Mouse (Mus musculus) layer of hippocampus, adult 18-20 months (tissue): ENCODE measurements around the gene Rps6kb2. TPM values are rescaled to one million over a fixed set of nuclear protein-coding genes. Genes with fewer than 3 reads are reported as not detected.

Source experiments
- DNase-seq, 2 experiments: peaks; one replicate each; pipeline ENCODE4 v3.0.0; 2022; ENCODE audit warnings: low spot score in 2 of 2
- total RNA-seq, 2 experiments: library from RNA; stranded (reverse); gene quantifications; 2 replicates each; pipeline ENCODE4 v1.2.3; 2021

Rps6kb2 gene
- total RNA-seq, 2 experiments from 2014 or later, result 32.7 to 38.3 TPM

DNA sequence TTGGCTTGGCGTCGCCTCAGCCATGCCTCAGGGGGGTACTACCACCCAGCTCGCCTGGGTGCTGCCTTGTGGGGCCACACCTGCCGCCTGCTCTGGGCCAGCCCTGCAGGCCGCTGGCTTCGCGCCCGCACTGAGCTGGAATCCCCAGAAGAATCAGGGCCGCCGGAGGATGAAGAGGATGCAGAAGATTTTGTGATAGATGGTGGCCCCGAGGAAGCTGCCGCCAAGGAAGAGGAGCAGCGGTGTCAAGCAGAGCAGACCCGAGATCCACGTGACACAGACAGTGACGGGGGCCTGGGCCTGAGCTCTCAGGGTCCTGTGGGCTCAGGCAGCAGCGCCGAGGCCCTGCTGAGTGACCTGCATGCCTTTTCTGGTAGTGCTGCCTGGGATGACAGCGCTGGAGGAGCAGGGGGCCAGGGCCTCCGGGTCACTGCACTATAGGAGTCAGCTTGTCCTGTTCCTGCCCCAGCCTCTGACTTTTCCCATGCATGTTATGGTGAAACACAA is 7.0 kb downstream of the Rps6kb2 start:
- no peak for DNase-seq

DNA sequence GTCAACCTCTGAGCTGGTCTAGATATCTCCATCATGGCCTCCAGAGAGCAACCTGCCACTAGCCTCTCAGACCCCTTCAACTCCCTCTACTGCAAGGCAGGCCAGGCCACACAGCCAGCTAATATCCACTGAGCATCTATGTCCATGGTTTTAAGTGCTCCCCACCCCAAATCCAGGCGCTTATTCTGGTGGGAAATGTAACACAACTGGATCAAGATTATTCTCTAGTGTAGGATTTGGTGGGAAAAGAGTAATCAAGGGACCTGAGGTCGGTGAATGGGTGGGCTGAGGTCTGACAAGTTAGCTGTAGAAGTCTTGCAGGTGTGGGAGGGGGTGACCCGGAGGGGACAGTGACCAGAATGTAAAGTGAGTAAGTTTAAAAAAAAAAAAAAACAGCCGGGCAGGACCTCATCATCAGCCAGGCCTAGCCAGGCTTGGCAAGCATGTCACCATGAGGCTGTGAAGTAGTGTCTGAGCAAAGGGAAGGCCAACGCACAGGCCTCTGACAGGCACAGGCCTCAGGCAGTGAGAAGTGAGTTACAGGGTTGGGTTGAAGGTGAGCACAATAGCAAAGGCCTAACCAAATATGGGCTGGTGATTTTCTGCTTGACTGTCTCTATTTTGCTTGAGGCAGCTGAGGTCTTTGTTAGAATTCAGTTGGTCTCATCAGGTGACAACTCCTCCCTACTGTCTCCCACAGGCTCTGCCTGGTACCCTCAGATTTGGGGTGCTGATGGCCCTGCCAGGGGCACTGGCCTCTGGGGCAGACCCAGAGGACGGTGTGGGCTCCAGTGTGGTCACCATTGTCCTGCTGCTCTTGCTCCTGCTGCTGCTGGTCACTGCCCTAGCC is 7.7 kb downstream of the Rps6kb2 start:
- DNase-seq, result no peak

DNA sequence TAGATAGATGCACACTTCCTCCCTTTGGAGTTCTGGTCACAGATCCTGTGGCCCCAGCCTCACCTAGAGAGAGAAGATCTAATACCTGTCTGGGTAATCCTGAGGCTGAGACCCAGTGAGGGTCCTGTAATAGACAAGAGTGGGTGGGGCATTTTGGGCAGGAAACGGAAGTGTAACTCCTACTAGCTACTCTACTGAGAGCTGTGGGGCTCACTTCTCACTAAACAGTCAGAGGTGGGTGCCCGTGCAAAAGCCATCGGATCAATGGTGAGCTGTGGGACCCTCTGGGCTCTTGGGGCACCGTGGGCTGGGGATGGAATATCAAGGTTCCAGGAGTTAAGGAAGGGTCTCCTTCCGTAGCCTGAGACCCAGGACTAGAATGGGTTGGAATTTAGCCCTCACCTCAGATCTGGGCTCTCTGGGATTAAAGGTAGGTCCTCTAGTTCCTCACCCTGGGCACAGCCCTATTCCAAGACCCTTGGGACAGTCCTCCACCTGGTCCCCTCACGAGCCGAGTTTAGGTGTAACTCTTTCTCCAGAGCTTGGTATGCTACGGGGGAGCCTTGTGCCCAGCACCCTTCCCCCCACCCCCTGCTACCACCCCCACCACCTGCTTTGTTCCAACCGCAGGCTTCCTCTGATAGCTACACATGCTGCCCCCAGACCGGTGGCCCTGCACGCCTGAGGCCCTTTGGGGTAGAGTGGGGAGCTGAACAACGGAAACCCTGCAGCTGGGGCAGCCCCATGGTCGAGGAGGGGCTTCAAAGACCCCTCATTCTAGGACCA is 8.5 kb downstream of the Rps6kb2 start:
- no peak for DNase-seq

DNA sequence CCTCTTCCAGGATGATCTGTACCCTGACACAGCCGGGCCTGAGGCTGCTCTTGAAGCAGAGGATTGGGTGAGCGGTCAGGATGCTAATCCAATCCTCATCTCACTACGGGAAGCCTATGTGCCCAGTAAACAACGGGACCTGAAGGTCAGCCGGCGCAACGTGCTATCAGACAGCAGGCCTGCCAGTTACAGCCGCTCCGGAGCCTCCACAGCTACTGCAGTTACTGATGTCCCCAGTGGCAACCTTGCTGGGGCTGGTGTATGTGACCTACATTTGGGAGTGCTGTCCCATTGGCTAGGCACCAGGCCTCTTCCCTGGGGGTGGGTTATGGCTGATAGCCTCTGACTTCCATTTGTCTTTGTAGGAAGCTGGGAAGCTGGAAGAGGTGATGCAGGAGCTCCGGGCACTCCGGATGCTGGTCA is 9.9 kb downstream of the Rps6kb2 start, which contains the start of gene Ptprcap:
Ptprcap (plus strand) TSS at position 373 of the 423 bp plus-strand sequence.
- DNase-seq, result no peak

DNA sequence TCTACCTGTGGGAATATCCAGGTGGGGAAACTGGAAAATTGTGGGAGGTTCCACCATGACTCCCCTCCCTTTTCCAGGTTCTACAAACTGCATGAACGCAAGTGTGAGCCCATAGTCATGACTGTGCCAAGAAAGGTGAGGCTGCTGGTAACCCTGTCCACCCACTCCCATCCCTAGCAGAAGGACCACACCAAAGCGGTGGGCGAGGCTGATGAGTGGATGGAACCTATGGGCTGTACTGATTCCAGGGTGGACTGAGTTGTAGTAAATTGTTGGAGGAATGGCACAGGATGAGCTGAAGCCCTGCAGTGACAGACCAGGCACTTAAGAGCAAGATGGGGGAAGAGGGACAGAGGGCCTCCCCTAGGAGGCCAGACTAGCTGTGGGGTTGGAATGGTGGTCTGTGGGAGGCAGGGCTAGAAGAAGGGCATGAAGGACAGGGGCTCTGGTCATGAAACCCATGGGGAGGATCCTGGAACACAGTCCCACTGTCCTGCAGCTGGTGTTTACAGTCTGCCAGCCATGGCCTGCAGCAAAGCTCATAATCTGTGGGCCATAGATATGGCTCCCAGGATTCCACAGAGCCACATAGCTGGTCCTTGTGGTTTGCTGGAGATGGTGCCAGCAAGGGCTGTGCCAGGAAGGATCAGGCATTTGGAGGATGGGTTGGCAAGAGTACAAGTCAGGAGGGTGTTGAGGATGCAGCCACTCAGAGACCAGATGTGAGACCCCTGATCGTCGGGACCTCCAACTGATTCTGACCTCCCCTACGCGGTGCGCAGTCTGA is 10.5 kb downstream of the Rps6kb2 start:
- no peak for DNase-seq

DNA sequence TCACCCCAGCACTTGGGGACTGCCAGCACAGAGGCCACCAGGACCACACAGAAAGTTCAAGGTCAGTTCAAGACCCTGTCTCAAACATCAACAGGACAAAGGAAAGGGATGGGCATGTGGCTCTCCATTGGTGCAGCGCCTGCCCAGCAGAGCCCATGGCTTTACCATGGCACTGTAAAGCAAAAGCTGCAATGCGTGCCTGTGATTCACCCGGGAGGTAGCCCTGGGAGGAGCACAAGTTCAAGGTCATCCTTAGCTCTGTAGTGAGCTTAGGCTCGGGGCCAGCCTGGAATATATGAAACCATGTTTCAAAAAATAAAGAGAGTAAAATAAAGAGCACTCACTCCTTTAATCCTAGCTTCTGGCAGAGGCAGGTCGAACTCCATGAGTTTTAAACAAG is 11.3 kb downstream of the Rps6kb2 start:
- DNase-seq, result no peak

DNA sequence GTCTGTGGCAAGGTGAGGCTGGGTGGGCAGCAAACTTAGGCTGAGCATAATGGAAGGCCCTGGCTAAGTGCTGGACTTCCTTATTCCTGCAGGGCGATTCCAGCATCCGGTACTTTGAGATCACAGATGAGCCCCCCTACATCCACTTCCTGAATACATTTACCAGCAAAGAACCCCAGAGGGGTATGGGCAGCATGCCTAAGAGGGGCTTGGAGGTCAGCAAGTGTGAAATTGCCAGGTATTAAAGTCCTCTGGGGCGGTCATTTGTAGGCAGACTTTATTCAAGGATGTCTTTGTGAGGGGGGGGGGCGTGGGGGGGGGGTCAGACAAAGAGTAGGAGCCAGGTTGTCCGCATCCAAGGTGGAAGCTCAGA is 11.7 kb downstream of the Rps6kb2 start:
- DNase-seq, result no peak

DNA sequence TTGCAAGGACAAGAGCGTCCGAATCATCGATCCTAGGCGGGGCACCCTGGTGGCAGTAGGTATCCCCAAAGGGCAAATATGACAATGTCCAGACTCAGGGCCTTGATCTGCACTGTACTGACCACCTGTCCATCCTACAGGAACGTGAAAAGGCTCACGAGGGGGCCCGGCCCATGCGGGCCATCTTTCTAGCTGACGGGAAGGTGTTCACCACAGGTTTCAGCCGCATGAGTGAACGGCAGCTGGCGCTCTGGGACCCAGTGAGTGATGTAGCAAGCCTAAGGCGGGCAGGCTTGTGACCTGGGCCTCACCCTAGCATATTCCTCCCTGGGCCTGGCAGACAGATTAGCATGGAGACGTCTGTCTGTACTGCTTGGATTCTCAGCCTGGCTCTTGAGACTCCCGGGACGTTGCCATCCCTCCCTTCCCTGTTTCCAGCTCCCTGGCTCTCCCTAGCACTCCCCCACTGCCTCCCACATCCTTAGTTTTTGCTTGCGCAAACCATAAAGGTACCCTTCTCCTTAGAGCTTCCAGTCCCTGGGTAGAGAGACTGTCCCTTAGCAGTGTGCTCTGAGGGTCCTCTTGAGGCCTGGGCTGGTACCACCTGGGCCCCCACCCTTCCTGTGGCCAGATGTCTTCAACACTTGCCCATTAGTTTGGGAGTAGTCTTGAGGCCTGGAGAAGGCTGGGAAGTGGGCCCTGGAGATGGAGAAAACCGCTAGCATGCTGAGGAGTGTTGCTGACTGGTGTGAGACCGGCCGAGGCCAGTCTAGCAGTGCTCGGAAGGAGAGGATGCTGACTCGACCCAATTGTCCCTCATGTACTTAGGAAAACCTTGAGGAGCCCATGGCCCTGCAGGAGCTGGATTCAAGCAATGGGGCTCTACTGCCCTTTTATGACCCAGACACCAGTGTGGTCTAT is 12.3 kb downstream of the Rps6kb2 start:
- no peak for DNase-seq

DNA sequence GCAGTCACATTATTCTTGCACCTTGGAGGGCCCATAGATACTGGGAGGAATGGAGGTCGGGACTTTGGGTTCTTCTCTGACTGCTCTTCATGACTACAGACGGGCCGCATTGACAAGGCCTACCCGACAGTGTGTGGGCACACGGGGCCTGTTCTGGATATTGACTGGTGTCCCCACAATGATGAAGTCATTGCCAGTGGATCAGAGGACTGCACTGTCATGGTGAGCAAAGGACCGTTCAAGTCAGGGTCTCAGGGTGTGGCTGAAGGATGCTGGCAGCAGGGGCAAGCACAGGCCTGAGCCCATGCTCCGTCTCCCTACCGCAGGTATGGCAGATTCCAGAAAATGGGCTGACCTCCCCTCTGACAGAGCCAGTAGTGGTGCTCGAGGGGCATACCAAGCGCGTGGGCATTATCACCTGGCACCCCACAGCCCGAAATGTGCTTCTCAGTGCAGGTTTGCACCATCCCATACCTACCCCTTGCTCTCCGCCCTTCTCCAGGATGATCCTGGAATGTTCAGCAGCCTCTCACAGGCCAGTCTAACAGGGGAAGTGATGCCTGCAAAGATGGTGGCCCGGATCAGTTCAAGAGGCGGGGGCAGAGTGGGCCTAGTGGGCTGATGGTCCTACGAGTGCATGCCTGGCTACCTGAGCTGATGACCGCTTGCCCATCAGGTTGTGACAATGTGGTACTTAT is 13.2 kb downstream of the Rps6kb2 start:
- no peak for DNase-seq

DNA sequence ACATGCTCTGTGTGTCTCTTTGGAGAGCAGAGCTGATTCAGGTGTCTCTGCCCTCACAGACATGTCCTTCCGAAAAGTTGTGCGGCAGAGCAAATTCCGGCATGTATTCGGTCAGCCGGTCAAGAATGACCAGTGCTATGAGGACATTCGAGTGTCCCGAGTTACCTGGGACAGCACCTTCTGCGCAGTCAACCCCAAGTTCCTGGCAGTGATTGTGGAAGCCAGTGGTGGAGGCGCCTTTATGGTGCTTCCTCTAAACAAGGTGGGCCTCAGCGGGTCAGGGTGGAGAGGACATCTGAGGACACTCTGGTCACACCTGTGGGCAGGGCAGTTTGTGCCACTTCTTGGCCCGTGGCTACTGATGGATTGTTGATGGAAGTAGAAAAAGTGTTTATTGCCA is 13.9 kb downstream of the Rps6kb2 start:
- DNase-seq, result no peak

DNA sequence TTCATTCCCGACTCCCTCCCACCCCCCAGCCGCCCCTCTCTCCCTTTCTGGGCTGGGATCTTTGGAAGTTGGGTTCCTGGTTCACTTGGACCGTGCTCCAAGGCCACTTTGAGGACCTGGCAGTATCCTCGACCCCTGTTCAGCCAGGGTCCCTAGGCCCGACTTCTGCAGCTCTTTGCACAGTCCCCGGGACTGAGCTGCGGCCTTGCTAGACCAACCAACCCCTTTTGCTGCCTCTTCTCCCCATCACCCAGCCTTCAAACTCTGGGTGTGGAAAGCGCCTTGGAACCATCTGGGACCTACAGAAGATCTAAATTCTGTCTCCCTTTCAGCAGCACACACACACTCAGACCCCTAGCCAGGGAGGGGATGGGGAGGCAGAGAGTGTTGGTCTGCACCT is 14.3 kb downstream of the Rps6kb2 start:
- no peak for DNase-seq

DNA sequence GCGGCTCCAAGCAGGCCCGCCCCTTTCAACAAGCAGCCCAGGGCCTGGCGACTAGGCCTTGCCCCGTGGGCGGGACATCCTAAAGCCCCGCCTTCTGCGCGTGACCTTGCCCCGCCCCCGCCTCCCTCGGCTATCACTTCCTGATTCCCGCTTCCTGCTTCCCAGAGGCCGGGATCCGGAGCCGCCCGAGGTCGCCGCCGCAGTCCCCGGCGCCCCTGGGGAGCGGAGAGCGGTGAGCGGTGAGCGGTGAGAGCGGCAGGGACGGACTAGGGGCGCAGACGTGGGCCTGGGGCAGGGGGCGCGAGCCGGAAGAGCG is 14.7 kb downstream of the Rps6kb2 start, which contains the start of gene Coro1b:
Coro1b (plus strand) TSS at position 129 of the 316 bp plus-strand sequence.
- peak; percentile 89 to 97 for DNase-seq

DNA sequence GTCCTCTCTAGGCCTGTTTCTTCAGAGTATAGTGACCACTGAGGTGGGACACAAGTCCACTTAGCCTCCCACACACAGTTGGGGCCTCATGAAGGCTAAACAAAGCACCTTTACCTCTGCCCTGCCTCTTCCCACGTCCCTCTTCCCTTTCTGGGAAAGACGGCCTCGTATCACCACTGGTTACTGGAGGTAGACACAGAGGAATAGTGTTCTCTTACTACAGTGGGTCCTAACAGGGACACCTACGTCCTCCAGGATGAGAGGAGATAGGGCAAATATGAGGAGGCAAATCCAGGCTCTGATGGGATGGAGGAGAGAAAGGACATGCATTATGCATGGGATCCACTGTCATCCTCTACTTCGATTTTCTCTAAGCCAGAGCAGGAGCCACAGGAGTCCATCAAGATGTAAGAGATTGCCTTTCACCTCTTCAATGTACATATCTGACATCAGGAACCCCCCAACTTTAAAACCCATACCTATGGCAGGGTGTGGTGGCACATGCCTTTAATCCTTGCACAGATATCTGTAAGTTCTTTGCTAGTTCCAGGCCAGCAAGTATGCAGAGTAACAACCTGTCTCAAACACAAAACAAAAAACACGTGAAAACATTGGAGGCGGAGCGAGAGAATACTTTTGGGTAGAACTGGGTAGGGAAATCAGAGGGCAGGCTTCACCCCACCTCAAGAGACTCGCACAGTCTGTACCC is 15.2 kb downstream of the Rps6kb2 start:
- DNase-seq, result no peak

DNA sequence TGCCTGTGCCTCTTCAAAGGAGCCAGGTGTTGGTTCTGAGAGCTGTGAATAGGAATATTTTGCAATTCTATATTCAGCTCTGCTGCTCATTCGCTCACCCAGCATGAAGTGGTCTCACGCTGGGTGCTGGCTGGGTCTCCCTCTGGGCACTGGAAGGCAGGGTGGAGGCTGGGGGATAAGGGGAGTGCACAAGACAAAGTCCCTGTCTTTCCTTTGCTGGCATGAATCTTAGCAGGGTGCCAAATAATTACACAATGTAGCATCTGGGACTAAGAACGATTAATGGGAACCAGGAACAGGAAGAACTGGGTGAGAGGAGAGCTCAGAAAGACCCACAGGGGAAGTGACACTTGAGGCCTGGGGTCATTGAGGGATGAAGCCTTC is 16.1 kb downstream of the Rps6kb2 start:
- DNase-seq, result no peak

DNA sequence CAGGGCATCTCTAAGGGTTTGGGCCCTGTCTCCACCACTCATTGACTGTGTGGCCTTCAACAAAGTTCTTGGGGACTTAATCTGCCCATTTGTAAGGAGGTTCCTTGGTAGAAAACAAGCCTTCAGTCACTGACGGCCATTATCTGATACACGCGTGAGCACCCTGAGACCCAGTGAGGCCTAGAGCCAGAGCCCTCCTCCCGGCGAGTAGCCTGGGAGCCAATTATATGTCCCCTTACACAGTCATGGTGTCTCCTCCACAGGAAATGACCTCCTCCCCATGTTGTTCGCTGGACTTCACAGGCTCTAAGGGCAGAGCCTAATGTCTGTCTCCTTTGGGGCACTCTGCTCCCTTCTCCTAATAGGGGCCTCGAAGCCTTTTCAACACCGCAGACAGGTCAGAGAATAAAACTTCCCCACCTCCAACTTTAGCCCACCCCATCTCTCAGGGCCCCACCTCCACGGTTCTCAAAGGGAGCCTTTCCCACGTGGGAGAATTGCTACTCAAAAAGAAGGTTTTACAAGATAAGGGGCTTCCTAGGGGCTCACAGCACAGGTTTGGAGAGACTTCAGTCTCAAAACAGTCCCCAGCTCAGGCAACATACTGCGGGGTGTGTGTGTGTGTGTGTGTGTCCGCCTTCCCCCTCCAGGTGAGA is 16.7 kb downstream of the Rps6kb2 start:
- DNase-seq, result no peak

DNA sequence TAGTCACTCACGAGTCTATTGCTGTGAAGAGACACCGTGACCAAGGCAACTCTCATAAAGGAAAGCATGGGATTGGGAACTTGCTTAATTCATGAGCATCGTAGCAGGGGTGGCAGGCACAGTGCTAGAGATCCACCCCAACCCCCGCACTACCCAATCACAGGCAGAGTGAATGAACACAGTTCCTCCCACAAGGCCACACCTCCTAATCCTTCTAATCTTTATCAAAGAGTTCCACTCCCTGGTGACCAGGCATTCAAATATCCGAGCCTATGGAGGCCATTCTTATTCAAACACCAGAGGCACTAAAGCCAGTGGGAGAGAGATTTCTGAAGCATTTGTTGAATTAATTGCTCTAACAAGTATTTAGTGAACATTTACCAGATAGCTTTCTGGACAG is 17.2 kb downstream of the Rps6kb2 start:
- no peak for DNase-seq

DNA sequence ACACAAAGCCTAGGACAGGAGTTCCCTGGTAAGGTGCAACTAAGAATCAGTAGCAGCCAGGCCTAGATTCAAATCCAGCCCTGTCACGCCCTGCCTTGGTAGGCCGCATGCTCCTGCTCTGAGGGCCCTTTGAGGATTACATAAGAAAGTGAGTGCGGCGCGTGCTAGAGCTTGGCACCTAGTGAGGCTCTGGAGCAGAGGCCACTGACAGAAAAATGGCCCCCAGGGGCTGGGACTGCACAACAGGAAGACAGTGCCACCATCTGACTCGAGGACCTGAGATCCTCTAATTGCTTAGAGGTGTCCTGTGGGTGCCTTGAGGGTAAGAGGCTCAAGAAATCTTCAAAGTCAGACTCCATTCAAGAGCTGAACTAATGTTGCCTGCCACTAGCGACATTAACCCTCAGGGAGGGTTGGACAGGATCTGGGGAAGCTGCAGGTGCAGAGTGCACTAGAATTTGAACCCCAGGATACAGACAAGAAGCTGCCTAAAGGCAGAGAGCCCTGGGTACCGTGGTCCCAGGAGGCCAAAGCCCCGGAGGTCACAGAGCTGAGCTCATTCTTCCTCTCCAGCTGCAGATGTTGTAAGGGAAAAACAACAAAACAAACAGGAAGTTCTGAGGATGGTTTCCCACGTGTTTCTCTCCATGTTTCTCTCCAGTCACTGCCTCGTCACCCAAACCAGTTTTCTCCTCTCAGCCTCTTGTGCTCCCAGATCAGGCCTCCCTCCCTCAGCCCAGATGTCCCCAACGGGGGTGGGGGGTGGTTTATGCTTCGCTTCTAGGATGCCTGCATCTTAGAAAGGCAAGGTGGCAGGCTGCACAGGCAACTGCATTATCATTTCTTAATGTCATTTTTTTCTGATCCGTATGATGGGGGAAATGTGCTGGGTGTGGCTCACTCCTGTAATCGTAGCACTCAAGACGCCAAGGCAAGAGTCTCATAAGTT is 18.3 kb downstream of the Rps6kb2 start:
- DNase-seq, result no peak
